Mouse (Mus musculus) midbrain, embryonic 16.5 days (tissue): ENCODE measurements around the gene Ccdc6. TPM values are rescaled to one million over a fixed set of nuclear protein-coding genes. Genes with fewer than 3 reads are reported as not detected.

Source experiments
- ATAC-seq: fragments of 200-750 bp; cut with Nextera tagmentation; 2 replicates; pipeline ENCODE4 v1.8.0; 2017; ENCODE audit warnings: moderate TSS enrichment
- H3K27ac ChIP-seq: fragments of 300-500 bp; sonication (generic); 2 replicates; pipeline ENCODE4 v1.5.1; 2014; ENCODE audit warnings: mild to moderate bottlenecking, low read length, mixed read lengths
- H3K27me3 ChIP-seq: fragments of 300-500 bp; sonication (generic); 2 replicates; pipeline ENCODE4 v1.6.1; 2014; ENCODE audit warnings: low read depth, low read length, mixed read lengths; ENCODE audit not compliant: control insufficient read depth, insufficient read depth
- H3K36me3 ChIP-seq: fragments of 300-500 bp; sonication (generic); 2 replicates; pipeline ENCODE4 v1.6.1; 2014; ENCODE audit warnings: mild to moderate bottlenecking, low read length, moderate library complexity, mixed read lengths; ENCODE audit not compliant: control insufficient read depth, insufficient read depth
- H3K4me1 ChIP-seq: fragments of 300-500 bp; sonication (generic); 2 replicates; pipeline ENCODE4 v1.6.1; 2014; ENCODE audit warnings: mild to moderate bottlenecking, low read length, mixed read lengths; ENCODE audit not compliant: control insufficient read depth, insufficient read depth
- H3K4me2 ChIP-seq: fragments of 300-500 bp; sonication (generic); 2 replicates; pipeline ENCODE4 v1.6.1; 2014; ENCODE audit warnings: mild to moderate bottlenecking, low read length, mixed read lengths
- H3K4me3 ChIP-seq: fragments of 300-500 bp; sonication (generic); 2 replicates; pipeline ENCODE4 v1.5.1; 2014; ENCODE audit warnings: low read depth, mild to moderate bottlenecking, low read length, moderate library complexity, mixed read lengths
- H3K9ac ChIP-seq: fragments of 300-500 bp; sonication (generic); 2 replicates; pipeline ENCODE4 v1.6.1; 2014; ENCODE audit warnings: low read depth, low read length, mixed read lengths
- H3K9me3 ChIP-seq: fragments of 300-500 bp; sonication (generic); replicated peaks from 2 replicates; pipeline ENCODE4 v1.6.1; 2014; ENCODE audit warnings: mild to moderate bottlenecking, low read length, mixed read lengths; ENCODE audit not compliant: control insufficient read depth, poor library complexity, severe bottlenecking
- WGBS: fragments of 180-500 bp; shearing (Covaris S2); extraction: QIAGEN DNeasy Blood & Tissue Kit; methylation state at CpG from one replicate; pipeline ENCODE4 v1.1.7; 2014; 5-methylcytosine and 5-hydroxymethylcytosine counted together
- polyA plus RNA-seq: library from polyadenylated mRNA; unstranded; fragments of >200 nt; fragmentation: Nextera tagmentation; extraction: Ambion mirVana; gene quantifications from 2 replicates; pipeline ENCODE4 v1.2.1, GENCODE M21; 2015

Gene Ccdc6
- polyA plus RNA-seq, result 22.1 and 26.1 TPM in 2 replicates

DNA sequence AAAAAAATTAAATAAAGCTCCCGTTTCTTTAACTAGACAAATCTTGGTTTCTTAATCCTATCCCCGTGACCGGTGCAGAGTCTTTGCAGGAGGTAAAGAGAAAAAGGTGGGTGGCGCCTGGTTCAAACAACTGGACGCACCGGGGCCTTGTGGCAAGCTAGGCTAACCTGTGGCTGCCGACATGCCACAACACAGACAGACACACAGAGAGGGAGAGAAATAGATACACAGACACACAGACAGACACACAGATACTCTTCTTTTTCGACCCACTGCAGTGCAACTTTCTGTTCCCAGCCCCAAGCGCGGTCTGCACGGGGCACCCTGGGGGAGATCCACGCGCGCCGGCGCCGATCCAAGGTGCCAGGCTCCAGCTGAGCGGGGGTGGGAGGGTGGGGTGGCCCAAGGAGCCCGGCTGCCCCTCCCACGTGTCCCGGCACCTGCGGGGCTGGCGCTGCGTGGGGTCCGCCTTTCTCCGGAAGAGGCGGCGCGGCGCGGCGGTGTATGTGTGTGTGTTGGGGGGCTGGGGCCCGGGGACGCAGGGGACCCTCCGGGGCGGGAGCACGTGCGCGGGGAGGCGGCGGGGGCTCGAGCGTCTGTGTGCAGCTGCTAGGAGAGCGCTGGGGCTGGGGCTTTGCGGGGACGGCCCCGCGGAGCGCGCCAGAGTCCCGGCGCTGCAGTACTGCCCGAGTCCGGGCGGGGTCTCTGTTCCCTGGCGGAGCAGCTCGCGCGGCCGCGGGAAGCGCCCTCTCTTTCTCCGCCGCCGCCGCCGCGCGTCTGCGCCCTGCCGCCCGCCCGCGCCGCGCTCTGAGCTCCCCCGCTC is at the start of gene Ccdc6:
Gene Ccdc6 (plus strand): TSS at position 756 of the 823 bp plus-strand sequence.
- Histone ChIP-seq H3K36me3 (no peaks in the 10 kb centered on the region), H3K27me3 (no peaks in the 10 kb centered on the region), H3K9me3 (no peaks in the 10 kb centered on the region), H3K4me2 (peak within 1 kb of the TSS; percentile 89), H3K27ac (peak within 1 kb of the TSS; percentile 90), H3K4me1 (peaks cover 34% of the 10 kb centered on the region), H3K9ac (peak within 1 kb of the TSS; percentile 81), H3K4me3 (peak within 1 kb of the TSS; percentile 67)
- peak; percentile 90 for ATAC-seq
- WGBS, result under 1% methylated on average over 58 of the region's 77 CpGs

- Histone ChIP-seq H3K4me2 (no peak overlapping the region), H3K9me3 (no peaks in the 10 kb centered on the region), H3K36me3 (no peaks in the 10 kb centered on the region), H3K4me3 (no peak overlapping the region), H3K27ac (no peak overlapping the region), H3K27me3 (no peaks in the 10 kb centered on the region), H3K4me1 (no peaks in the 10 kb centered on the region), H3K9ac (no peak overlapping the region)
- ATAC-seq, result no peak
- 88% methylated on average over 7 of the region's 7 CpGs for WGBS
These were observed 47.1 kb upstream of the Ccdc6 start for GRCm38 (mm10) chr10:70049771-70050170.

DNA sequence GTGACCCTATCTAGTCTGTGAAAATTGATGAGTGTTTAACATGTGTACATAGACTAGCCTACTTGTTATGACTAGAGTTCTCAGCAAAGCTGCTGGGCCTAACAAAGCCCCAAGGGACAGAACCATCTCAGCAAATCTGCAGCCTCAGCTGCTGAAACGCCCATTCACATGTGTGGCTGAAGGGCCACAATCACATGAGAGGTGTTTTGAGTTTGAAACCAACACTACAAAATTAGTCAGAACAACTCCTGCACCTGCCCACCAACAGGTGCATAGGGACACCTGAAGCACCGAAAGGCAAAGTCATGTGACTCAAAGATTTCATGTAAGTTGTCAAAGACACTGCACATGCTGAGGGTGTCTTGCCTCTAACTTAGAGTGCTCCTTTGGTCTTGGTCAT is 41.6 kb upstream of the Ccdc6 start:
- Histone ChIP-seq H3K27me3 (no peaks in the 10 kb centered on the region), H3K9me3 (no peaks in the 10 kb centered on the region), H3K4me1 (no peaks in the 10 kb centered on the region), H3K4me3 (no peak overlapping the region), H3K36me3 (no peaks in the 10 kb centered on the region), H3K4me2 (no peak overlapping the region), H3K27ac (no peak overlapping the region), H3K9ac (no peak overlapping the region)
- ATAC-seq, result no peak
- 86% methylated on average over 2 of the region's 2 CpGs for WGBS

DNA sequence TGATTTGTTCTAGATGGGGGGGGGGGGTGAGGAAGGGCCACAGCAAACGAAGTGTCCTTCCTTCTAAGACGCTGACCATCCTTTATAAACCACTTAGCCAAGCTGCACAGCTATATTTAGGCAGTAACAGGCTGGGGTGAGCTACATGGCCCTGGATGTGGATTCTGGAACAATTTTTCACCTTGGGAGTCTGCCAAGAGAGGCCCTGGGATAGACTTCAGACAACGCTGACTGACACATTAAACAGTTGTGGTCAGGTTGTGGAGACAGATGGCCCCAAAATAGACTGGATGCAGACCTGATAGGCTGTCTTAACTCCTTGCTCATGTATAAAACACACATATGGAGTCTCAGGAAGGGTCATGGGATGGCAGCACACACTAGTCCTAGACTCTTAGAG is 39.9 kb upstream of the Ccdc6 start:
- H3K4me1 ChIP-seq, result 0 out of 2 replicates have a peak, but pooled peaks cover 3% of the 10 kb centered on the region
- ATAC-seq, result no peak
- no peaks in the 10 kb centered on the region for H3K27me3 ChIP-seq
- no peak overlapping the region for H3K4me2 ChIP-seq
- no peaks in the 10 kb centered on the region for H3K9me3 ChIP-seq
- WGBS, result 79% methylated on average over 3 of the region's 3 CpGs
- H3K27ac ChIP-seq, result no peak overlapping the region
- H3K36me3 ChIP-seq, result no peaks in the 10 kb centered on the region
- H3K9ac ChIP-seq, result no peak overlapping the region
- no peak overlapping the region for H3K4me3 ChIP-seq

GRCm38 (mm10) chr10:70060021-70060688 is 36.8 kb upstream of the Ccdc6 start:
- H3K4me3 ChIP-seq, result no peak overlapping the region
- no peaks in the 10 kb centered on the region for H3K9me3 ChIP-seq
- H3K9ac ChIP-seq, result no peak overlapping the region
- no peaks in the 10 kb centered on the region for H3K36me3 ChIP-seq
- peak overlapping the region; percentile 28; the same call in 1 of the 2 replicates for H3K4me2 ChIP-seq
- H3K4me1 ChIP-seq, result 0 out of 2 replicates have a peak, but pooled peaks cover 3% of the 10 kb centered on the region
- no peaks in the 10 kb centered on the region for H3K27me3 ChIP-seq
- ATAC-seq, result 0 out of 2 replicates have a peak, but pooled peaks have one; percentile 28
- WGBS, result 70% methylated on average over 19 of the region's 19 CpGs
- H3K27ac ChIP-seq, result no peak overlapping the region

- Histone ChIP-seq H3K27ac (no peak overlapping the region), H3K9ac (no peak overlapping the region)
- ATAC-seq, result no peak
These were observed 36.2 kb upstream of the Ccdc6 start for GRCm38 (mm10) chr10:70060689-70061081.

GRCm38 (mm10) chr10:70063881-70064555 is 32.9 kb upstream of the Ccdc6 start:
- H3K9ac ChIP-seq, result no peak overlapping the region
- no peak overlapping the region for H3K4me2 ChIP-seq
- 91% methylated on average over 6 of the region's 6 CpGs for WGBS
- H3K9me3 ChIP-seq, result no peaks in the 10 kb centered on the region
- no peaks in the 10 kb centered on the region for H3K27me3 ChIP-seq
- no peak overlapping the region for H3K27ac ChIP-seq
- no peaks in the 10 kb centered on the region for H3K36me3 ChIP-seq
- H3K4me1 ChIP-seq, result 0 out of 2 replicates have a peak, but pooled peaks cover 9% of the 10 kb centered on the region
- H3K4me3 ChIP-seq, result no peak overlapping the region
- no peak for ATAC-seq

More at GRCm38 (mm10) chr10:70060689-70061081, 36.2 kb upstream of the Ccdc6 start:
- Histone ChIP-seq H3K4me2 (peak overlapping the region; percentile 20; the same call in 1 of the 2 replicates), H3K9me3 (no peaks in the 10 kb centered on the region), H3K27me3 (no peaks in the 10 kb centered on the region), H3K36me3 (no peaks in the 10 kb centered on the region), H3K4me3 (no peak overlapping the region), H3K4me1 (0 out of 2 replicates have a peak, but pooled peaks cover 3% of the 10 kb centered on the region)
- WGBS, result 40% methylated on average over 10 of the region's 10 CpGs

DNA sequence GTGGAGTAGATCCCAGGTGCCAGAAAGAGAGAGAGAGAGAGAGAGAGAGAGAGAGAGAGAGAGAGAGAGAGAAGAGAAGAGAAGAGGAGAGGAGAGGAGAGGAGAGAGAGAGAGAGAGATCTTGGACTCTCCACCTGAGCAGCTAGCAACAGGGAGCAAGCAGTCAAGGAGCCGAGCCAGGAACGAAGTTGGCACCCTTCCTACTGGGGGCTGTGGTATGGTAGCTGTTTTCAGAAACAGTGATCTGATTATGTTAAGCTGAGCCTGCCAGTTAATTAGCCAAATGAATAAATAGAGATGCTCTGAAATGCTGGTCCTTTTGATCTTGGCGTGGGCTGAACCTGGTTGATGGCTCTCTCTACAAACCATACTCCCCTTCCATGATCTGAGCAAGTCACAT is 31.7 kb upstream of the Ccdc6 start:
- Histone ChIP-seq H3K27ac (no peak overlapping the region), H3K4me2 (no peak overlapping the region), H3K4me3 (no peak overlapping the region), H3K9me3 (no peaks in the 10 kb centered on the region), H3K36me3 (no peaks in the 10 kb centered on the region), H3K27me3 (no peaks in the 10 kb centered on the region), H3K9ac (no peak overlapping the region), H3K4me1 (0 out of 2 replicates have a peak, but pooled peaks cover 9% of the 10 kb centered on the region)
- WGBS, result 75% methylated on average over 3 of the region's 3 CpGs
- no peak for ATAC-seq
